Mouse (Mus musculus) lung, adult 2 months (tissue): ENCODE measurements at regions not wholly inside any gene's neighbourhood (a gene's known extent, or its start where the extent isn't known, plus 50 kb on each side); places are given as distances from the start of the nearest gene placed in this dataset.

Experiments
- DNase-seq: peaks from one replicate; pipeline ENCODE4 v3.0.0; 2022
- H3K4me1 ChIP-seq: fragments of 200-500 bp; 2 replicates; pipeline ENCODE4 v1.6.1; 2011; ENCODE audit warnings: low read length; ENCODE audit not compliant: control insufficient read depth, insufficient read depth
- H3K4me3 ChIP-seq: fragments of 200-500 bp; replicated peaks from 2 replicates; pipeline ENCODE3; 2011; ENCODE audit warnings: low read depth, mild to moderate bottlenecking, control low read depth, low read length; ENCODE audit errors: extremely low read depth
- CTCF ChIP-seq: fragments of 200-500 bp; IDR thresholded peaks from 2 replicates; pipeline ENCODE4 v1.5.1; 2011; ENCODE audit warnings: mild to moderate bottlenecking, low read length, control low read depth; ENCODE audit not compliant: insufficient read depth
- POLR2A ChIP-seq: fragments of 200-500 bp; IDR thresholded peaks from 2 replicates; pipeline ENCODE4 v1.6.1; 2011; ENCODE audit warnings: low read depth, mild to moderate bottlenecking, control low read depth, low read length, borderline replicate concordance; ENCODE audit errors: extremely low read depth
- WGBS: fragments of 180-500 bp; shearing (Covaris S2); methylation state at CpG from one replicate; pipeline ENCODE4 v1.1.7; 2018; 5-methylcytosine and 5-hydroxymethylcytosine counted together

- TF ChIP-seq POLR2A: no peak
- no peak for TF ChIP-seq CTCF
- Histone ChIP-seq H3K4me1 (no peaks in the 10 kb centered on the region), H3K4me3 (no peak overlapping the region)
- DNase-seq: no peak
- WGBS: 38% methylated on average over 29 of the region's 29 CpGs
These were observed 66.6 kb downstream of the 1700129C05Rik start for GRCm38 (mm10) chr14:59075845-59076745.

GRCm38 (mm10) chr14:59072323-59073039 is 70.2 kb downstream of the 1700129C05Rik start:
- 84% methylated on average over 7 of the region's 7 CpGs for WGBS
- no peaks in the 10 kb centered on the region for H3K4me1 ChIP-seq
- no peak overlapping the region for H3K4me3 ChIP-seq
- DNase-seq: no peak
- TF ChIP-seq CTCF (no peak), POLR2A (no peak)

- H3K4me3 ChIP-seq: no peak overlapping the region
- no peak for DNase-seq
- no peaks in the 10 kb centered on the region for H3K4me1 ChIP-seq
- 84% methylated on average over 2 of the region's 2 CpGs for WGBS
- no peak for TF ChIP-seq POLR2A
- TF ChIP-seq CTCF: no peak
These were observed 72.6 kb downstream of the 1700129C05Rik start for GRCm38 (mm10) chr14:59070056-59070455.

GRCm38 (mm10) chr14:59066456-59067220 is 76.1 kb downstream of the 1700129C05Rik start:
- H3K4me1 ChIP-seq: no peaks in the 10 kb centered on the region
- whole genome bisulfite sequencing: 68% methylated on average over 8 of the region's 8 CpGs
- DNase-seq: no peak
- no peak overlapping the region for H3K4me3 ChIP-seq
- no peak for TF ChIP-seq CTCF
- TF ChIP-seq POLR2A: no peak

GRCm38 (mm10) chr14:59063221-59063620 is 79.5 kb downstream of the 1700129C05Rik start:
- no peak overlapping the region for H3K4me3 ChIP-seq
- WGBS: 77% methylated on average over 3 of the region's 3 CpGs
- TF ChIP-seq CTCF: no peak
- no peak for TF ChIP-seq POLR2A
- H3K4me1 ChIP-seq: no peaks in the 10 kb centered on the region
- no peak for DNase-seq

- no peak for DNase-seq
- no peak overlapping the region for H3K4me3 ChIP-seq
- no peaks in the 10 kb centered on the region for H3K4me1 ChIP-seq
- 94% methylated on average over 3 of the region's 3 CpGs for WGBS
- no peak for TF ChIP-seq CTCF
- no peak for TF ChIP-seq POLR2A
These were observed 85.9 kb downstream of the 1700129C05Rik start for GRCm38 (mm10) chr14:59056832-59057231.

- TF ChIP-seq POLR2A: no peak
- no peak for TF ChIP-seq CTCF
- WGBS: 82% methylated on average over 3 of the region's 3 CpGs
- H3K4me3 ChIP-seq: no peak overlapping the region
- no peaks in the 10 kb centered on the region for H3K4me1 ChIP-seq
- no peak for DNase-seq
These were observed 87.4 kb downstream of the 1700129C05Rik start for GRCm38 (mm10) chr14:59055283-59055682.

- WGBS: 70% methylated on average over 3 of the region's 3 CpGs
These were observed 90.3 kb downstream of the 1700129C05Rik start for GRCm38 (mm10) chr14:59052421-59052820.

GRCm38 (mm10) chr14:59051478-59051879 is 91.2 kb downstream of the 1700129C05Rik start:
- Histone ChIP-seq H3K4me3 (no peak overlapping the region), H3K4me1 (no peaks in the 10 kb centered on the region)
- DNase-seq: no peak
- WGBS: 49% methylated on average over 6 of the region's 6 CpGs
- no peak for TF ChIP-seq CTCF
- no peak for TF ChIP-seq POLR2A

More at GRCm38 (mm10) chr14:59052421-59052820, 90.3 kb downstream of the 1700129C05Rik start:
- no peaks in the 10 kb centered on the region for H3K4me1 ChIP-seq
- H3K4me3 ChIP-seq: no peak overlapping the region
- TF ChIP-seq POLR2A (no peak), CTCF (no peak)
- no peak for DNase-seq
